Mouse (Mus musculus): ENCODE data around the gene Ppp1r18.
A peak's percentile ranks its signal among the peaks of the same experiment; 100 is the strongest.

- TF ChIP-seq POLR2A (IDR thresholded peaks at IDR 0.05; ENCODE audit: insufficient read length, low read depth): no peak
- no peak for TF ChIP-seq E2F4 (IDR thresholded peaks at IDR 0.05; ENCODE audit: insufficient read depth)
- peak; percentile 70 for TF ChIP-seq POLR2AphosphoS2 (IDR thresholded peaks at IDR 0.05; ENCODE audit: insufficient read length, low read depth)
These were observed 57.9 kb downstream of the Ppp1r18 start for GRCm38 (mm10) chr17:35923281-35923680.
